Mouse (Mus musculus) neural tube, embryonic 13.5 days (tissue): ENCODE data around the gene Crygb. TPM values are rescaled to one million over a fixed set of nuclear protein-coding genes. Genes with fewer than 3 reads are reported as not detected.

Experiments
- ATAC-seq: fragments of 200-750 bp; cut with Nextera tagmentation; 2 replicates; pipeline ENCODE4 v1.8.0; 2017; ENCODE audit warnings: low read depth, mild to moderate bottlenecking, moderate TSS enrichment, moderate library complexity
- H3K27ac ChIP-seq: fragments of 300-500 bp; sonication (generic); replicated peaks from 2 replicates; pipeline ENCODE4 v1.5.1; 2015; ENCODE audit warnings: moderate library complexity, mild to moderate bottlenecking, inconsistent platforms
- H3K27me3 ChIP-seq: fragments of 300-500 bp; sonication (generic); 2 replicates; pipeline ENCODE4 v1.6.1; 2015; ENCODE audit warnings: mild to moderate bottlenecking, inconsistent platforms
- H3K36me3 ChIP-seq: fragments of 300-500 bp; sonication (generic); 2 replicates; pipeline ENCODE4 v1.6.1; 2015; ENCODE audit warnings: mild to moderate bottlenecking, inconsistent platforms
- H3K4me1 ChIP-seq: fragments of 300-500 bp; sonication (generic); replicated peaks from 2 replicates; pipeline ENCODE4 v1.6.1; 2015; ENCODE audit warnings: inconsistent platforms
- H3K4me2 ChIP-seq: fragments of 300-500 bp; sonication (generic); 2 replicates; pipeline ENCODE4 v1.6.1; 2015; ENCODE audit warnings: inconsistent platforms, mild to moderate bottlenecking, moderate library complexity
- H3K4me3 ChIP-seq: fragments of 300-500 bp; sonication (generic); 2 replicates; pipeline ENCODE4 v1.5.1; 2015; ENCODE audit warnings: mild to moderate bottlenecking, inconsistent platforms
- H3K9ac ChIP-seq: fragments of 300-500 bp; sonication (generic); 2 replicates; pipeline ENCODE4 v1.6.1; 2015; ENCODE audit warnings: moderate library complexity, mild to moderate bottlenecking, inconsistent platforms
- H3K9me3 ChIP-seq: fragments of 300-500 bp; sonication (generic); 2 replicates; pipeline ENCODE4 v1.6.1; 2016; ENCODE audit warnings: inconsistent platforms
- WGBS: fragments of 180-500 bp; shearing (Covaris S2); methylation state at CpG from one replicate; pipeline ENCODE4 v1.1.7; 2015; 5-methylcytosine and 5-hydroxymethylcytosine counted together
- polyA plus RNA-seq: library from polyadenylated mRNA; unstranded; fragments of >200 nt; fragmentation: Nextera tagmentation; extraction: Ambion mirVana; gene quantifications from 2 replicates; pipeline ENCODE4 v1.2.1, GENCODE M21; 2015

Crygb gene
- polyA plus RNA-seq, 1 experiment from 2014 or later: 0.77 TPM

DNA sequence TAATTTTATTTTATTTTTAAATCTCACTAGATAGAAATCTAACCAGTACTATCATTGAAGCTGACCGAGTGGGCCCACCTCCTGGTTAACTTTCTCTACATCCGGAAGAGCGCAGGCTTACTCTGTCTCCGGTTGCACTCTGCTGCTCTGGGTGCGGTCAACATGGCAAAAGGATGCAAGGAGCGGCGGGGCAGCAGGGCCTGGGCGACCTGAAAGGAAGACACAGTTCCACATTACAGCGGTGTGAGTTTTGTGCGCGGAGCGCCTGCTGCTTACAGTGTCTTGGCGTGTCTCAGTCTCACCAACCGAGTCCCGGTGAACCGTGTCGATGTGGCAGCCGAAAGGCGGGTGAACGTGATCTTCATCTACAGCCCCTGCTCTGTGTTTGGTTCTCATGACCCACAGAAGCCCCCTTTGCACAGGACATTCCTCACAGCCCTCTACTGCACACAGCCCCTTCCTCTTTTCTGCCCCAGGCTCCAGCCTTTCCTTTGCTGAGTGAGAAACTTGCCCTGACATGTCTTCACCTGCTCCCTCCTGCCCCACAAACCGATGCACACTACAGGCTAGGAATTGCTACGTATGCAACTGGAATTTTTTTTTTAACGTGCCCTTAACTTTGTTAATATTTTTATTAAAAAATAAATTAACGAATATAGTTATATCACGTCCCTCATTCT is 27.8 kb upstream of the Crygb start:
- WGBS: 76% methylated on average over 25 of the region's 25 CpGs
- no peak overlapping the region for H3K4me3 ChIP-seq
- no peaks in the 10 kb centered on the region for H3K36me3 ChIP-seq
- ATAC-seq: no peak
- H3K4me1 ChIP-seq: peaks cover 9% of the 10 kb centered on the region
- H3K27me3 ChIP-seq: no peaks in the 10 kb centered on the region
- H3K4me2 ChIP-seq: no peak overlapping the region
- no peak overlapping the region for H3K27ac ChIP-seq
- H3K9me3 ChIP-seq: no peaks in the 10 kb centered on the region
- no peak overlapping the region for H3K9ac ChIP-seq

DNA sequence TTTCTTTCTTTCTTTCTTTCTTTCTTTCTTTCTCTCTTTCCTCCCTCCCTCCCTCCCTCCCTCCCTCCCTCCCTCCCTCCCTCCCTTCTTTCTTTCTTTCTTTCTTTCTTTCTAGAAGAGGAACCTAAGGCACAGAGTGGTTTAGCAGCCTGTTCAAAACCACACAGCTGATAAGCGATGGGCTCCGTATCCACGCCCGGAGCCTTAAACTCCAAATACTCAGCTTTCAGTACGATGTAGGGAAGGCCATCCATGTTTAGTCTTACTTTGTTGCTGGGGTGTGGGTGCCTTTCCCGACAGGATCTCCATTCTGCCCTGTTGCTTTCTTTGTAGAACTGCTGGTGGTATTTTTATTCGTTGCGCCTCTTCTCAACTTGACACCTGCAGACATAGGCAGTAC is 27.1 kb upstream of the Crygb start:
- Histone ChIP-seq H3K9ac (no peak overlapping the region), H3K27ac (no peak overlapping the region), H3K4me3 (no peak overlapping the region), H3K4me1 (peaks cover 9% of the 10 kb centered on the region), H3K36me3 (no peaks in the 10 kb centered on the region), H3K9me3 (no peaks in the 10 kb centered on the region), H3K27me3 (no peaks in the 10 kb centered on the region), H3K4me2 (no peak overlapping the region)
- 94% methylated on average over 8 of the region's 8 CpGs for WGBS
- no peak for ATAC-seq

DNA sequence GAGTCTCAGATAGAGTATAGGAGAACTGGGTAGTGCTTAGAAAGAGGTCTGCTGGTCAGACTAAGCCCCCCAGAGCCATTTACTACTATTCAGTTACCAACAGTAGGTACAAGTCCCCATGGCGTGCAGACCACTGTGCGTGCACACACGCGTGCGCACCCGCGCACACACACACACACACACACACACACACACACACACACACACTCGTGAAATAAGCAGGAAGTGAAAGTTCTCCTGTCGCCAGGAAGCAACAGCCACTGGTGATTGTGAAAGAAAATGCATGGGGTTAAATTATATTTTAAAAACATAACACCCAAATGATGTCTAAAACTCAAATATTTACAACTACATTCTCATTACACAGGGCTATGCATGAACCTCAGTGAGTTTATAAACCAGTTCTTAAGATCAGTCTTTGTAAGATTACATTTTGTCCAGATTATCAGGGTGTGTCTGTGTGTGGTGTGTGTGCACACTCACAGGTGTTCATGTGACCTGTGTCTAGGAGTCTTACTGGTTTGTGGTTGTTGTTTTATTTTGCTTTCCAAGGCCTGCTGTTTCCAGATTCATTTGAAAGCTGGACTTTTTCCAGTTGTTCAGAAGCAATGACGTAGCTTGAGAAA is 25.7 kb upstream of the Crygb start:
- Histone ChIP-seq H3K4me1 (peaks cover 5% of the 10 kb centered on the region), H3K4me2 (no peak overlapping the region), H3K9me3 (no peaks in the 10 kb centered on the region), H3K27me3 (no peaks in the 10 kb centered on the region), H3K4me3 (no peak overlapping the region), H3K9ac (no peak overlapping the region), H3K36me3 (no peaks in the 10 kb centered on the region), H3K27ac (no peak overlapping the region)
- 88% methylated on average over 10 of the region's 10 CpGs for WGBS
- ATAC-seq: no peak

DNA sequence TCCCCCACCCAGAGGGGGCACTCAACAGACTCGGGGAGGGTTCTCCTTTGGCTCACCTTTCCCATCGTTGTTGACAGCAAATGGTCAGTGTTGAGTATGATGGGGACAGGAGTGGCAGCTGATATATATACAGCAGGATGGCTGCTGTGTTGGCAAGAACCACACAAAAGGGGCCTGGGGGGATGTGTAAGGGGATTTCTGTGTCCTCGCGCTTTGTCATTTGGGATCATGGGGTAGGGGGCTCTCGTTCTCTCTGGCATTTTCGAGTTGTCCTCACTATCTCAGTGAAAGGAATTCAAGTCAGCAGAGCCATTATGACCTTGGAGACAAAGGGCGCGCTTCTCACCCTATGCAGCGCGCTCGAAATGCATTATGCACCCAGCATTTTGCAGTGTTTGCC is 21.2 kb upstream of the Crygb start, which contains the start of gene Cryga:
Gene Cryga, minus strand, starts transcription at position 101 of the 400 bp plus-strand sequence.
- ATAC-seq: no peak
- H3K4me3 ChIP-seq: no peak within 1 kb of the TSS
- H3K9ac ChIP-seq: no peak within 1 kb of the TSS
- H3K4me2 ChIP-seq: no peak within 1 kb of the TSS
- H3K4me1 ChIP-seq: no peaks in the 10 kb centered on the region
- no peaks in the 10 kb centered on the region for H3K36me3 ChIP-seq
- no peaks in the 10 kb centered on the region for H3K27me3 ChIP-seq
- 83% methylated on average over 11 of the region's 11 CpGs for WGBS
- H3K9me3 ChIP-seq: no peaks in the 10 kb centered on the region
- H3K27ac ChIP-seq: no peak within 1 kb of the TSS

DNA sequence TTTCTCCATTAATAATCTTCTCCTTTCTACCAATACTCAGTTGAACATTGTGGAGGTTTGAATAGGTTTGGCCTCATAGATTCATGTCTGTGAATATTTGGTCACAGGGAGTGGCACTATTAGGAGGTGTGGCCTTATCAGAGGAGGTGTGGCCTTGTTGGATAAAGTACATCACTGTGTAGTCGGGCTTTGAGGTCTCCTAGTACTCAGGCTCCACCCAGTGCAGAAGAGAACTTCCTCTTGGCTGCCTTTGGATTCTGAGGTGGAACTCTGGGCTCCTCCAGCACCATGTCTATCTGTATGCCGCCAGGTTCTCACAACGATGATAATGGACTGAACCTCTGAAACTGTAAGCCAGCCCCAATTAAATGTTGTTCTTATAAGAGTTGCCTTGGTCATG is 14.9 kb upstream of the Crygb start:
- no peaks in the 10 kb centered on the region for H3K4me1 ChIP-seq
- H3K36me3 ChIP-seq: no peaks in the 10 kb centered on the region
- H3K27ac ChIP-seq: no peak overlapping the region
- ATAC-seq: no peak
- no peak overlapping the region for H3K4me2 ChIP-seq
- H3K4me3 ChIP-seq: no peak overlapping the region
- no peaks in the 10 kb centered on the region for H3K9me3 ChIP-seq
- H3K27me3 ChIP-seq: no peaks in the 10 kb centered on the region
- no peak overlapping the region for H3K9ac ChIP-seq
- 86% methylated on average over 3 of the region's 3 CpGs for WGBS

DNA sequence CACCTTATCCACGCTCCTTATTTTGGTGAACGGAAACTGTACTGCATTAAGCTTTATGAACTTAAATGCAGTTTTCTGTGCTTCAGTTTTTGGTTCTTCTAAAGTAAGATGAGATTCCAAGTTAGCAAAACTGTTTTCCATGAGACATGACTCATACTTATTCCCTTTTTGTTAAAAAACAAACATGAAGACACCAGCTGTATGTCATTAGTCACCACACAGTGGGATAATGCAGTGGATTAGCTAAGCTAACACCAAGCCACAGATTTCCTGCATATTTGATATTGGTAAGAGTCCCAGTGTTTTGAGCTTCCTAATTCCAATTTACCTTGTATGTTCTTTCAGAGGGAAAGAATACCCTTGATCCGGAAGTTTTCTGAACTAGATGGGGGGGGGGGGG is 9.5 kb upstream of the Crygb start:
- no peak for ATAC-seq
- no peaks in the 10 kb centered on the region for H3K27me3 ChIP-seq
- H3K9ac ChIP-seq: no peak overlapping the region
- H3K27ac ChIP-seq: no peak overlapping the region
- no peaks in the 10 kb centered on the region for H3K4me1 ChIP-seq
- 92% methylated on average over 3 of the region's 3 CpGs for WGBS
- H3K4me2 ChIP-seq: no peak overlapping the region
- H3K9me3 ChIP-seq: no peaks in the 10 kb centered on the region
- H3K36me3 ChIP-seq: no peaks in the 10 kb centered on the region
- no peak overlapping the region for H3K4me3 ChIP-seq

DNA sequence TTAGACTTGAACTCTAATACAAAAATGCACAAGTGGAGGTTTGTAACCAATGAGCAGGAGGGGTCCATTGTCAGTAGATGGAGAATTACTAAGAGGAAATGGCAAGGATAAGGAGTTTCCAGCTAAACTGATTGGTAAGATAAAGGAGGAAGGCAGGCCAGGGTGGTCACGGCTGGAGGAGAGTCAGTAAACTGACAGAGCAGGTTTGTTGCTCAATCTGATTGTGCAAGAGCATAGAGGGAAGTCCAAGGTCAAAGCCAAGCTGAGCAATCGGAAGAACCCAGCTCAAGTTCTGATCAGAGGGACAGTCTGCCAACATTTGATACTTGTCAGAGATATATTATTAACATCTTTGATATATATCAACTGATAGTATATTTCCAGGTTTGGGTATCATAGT is 8.3 kb upstream of the Crygb start:
- WGBS: 83% methylated on average over 2 of the region's 2 CpGs
- H3K9ac ChIP-seq: no peak overlapping the region
- H3K36me3 ChIP-seq: no peaks in the 10 kb centered on the region
- no peak overlapping the region for H3K4me3 ChIP-seq
- no peak overlapping the region for H3K4me2 ChIP-seq
- H3K9me3 ChIP-seq: no peaks in the 10 kb centered on the region
- no peaks in the 10 kb centered on the region for H3K27me3 ChIP-seq
- H3K4me1 ChIP-seq: no peaks in the 10 kb centered on the region
- no peak for ATAC-seq
- H3K27ac ChIP-seq: no peak overlapping the region

DNA sequence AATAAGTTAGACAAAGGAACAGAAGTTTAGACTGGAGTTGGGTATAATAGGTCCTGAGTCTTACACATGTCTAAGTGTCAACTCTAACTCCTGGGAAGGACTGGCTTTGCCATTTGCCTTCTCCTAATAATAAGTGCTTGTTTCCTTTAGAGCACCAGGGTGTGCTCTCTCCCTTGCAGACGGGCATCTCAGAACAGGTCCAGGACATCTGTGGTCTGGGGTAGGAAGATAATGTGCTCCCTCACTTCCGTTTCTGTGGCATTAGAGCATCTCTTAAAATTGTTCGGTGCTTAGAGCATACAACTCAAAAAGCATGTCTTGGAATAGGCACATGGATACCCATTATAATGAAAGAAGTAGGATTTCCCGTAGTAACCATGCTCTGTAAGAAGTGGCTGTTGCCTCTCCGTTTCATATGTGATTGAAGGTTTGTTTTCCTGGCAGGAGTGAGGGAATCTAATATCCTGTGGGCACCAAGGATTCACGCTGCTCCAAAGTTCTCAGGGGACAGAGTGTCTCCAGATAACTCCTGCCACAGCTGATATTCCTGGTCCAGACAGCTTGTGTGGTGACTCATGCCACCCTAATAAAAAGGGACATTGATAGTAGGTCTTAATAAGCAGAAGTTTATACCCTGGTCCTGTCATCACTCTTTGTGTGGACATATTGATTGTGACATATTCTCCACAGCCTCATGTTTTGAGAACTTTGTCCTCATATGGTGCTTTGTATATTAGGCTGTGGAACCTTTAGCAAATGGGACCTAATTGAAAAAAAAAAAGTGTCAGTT is 6.7 kb upstream of the Crygb start:
- no peak for ATAC-seq
- no peaks in the 10 kb centered on the region for H3K36me3 ChIP-seq
- no peaks in the 10 kb centered on the region for H3K27me3 ChIP-seq
- H3K4me2 ChIP-seq: no peak overlapping the region
- no peaks in the 10 kb centered on the region for H3K4me1 ChIP-seq
- no peak overlapping the region for H3K4me3 ChIP-seq
- no peak overlapping the region for H3K9ac ChIP-seq
- WGBS: 78% methylated on average over 6 of the region's 6 CpGs
- no peak overlapping the region for H3K27ac ChIP-seq
- no peaks in the 10 kb centered on the region for H3K9me3 ChIP-seq

DNA sequence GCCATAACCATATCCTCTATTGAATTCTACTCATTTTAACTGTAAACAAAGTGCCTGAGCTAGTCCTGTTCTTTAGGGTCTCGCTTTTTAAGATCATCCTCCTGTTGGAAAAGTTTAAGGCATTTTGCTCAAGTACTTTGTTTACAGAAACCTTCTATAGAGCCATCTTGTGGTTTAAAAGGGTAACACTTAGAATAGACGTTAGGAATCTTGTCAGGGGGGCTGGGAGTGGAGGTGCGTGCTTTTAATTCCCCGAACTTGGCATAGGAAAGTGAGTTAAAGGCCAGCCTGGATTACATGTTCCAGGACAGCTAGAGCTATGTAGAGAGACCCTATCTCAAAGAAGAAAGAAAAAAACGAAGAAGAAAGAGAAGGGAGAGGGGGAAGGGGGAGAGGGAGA is 6.5 kb downstream of the Crygb start:
- Histone ChIP-seq H3K4me2 (no peak overlapping the region), H3K9me3 (no peaks in the 10 kb centered on the region), H3K4me3 (no peak overlapping the region), H3K27me3 (no peaks in the 10 kb centered on the region), H3K9ac (no peak overlapping the region), H3K4me1 (no peaks in the 10 kb centered on the region), H3K27ac (no peak overlapping the region), H3K36me3 (no peaks in the 10 kb centered on the region)
- no peak for ATAC-seq
- WGBS: 31% methylated on average over 5 of the region's 5 CpGs

DNA sequence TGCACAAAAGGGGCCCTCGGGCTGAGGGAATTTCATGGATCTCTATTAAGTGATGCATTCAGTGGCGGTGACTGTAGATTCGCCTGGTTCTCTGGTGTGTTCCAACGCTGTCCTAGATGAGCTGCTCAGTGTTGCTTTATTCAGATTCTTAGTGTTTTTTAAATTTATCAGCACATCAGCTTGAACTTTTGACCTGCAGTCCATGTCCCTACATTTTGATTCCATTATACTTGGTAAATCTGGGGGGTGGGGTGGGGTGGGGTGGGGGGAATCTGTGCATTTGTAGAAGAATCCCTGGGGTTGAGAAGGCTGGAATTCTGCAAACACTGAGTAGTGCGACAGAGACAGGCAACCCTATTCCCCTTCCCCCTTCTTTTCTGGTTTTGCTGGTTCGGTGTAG is 8.5 kb downstream of the Crygb start, which contains the start of gene Crygc:
Gene Crygc, minus strand, starts transcription at position 101 of the 400 bp plus-strand sequence.
- no peak for ATAC-seq
- no peaks in the 10 kb centered on the region for H3K36me3 ChIP-seq
- H3K9ac ChIP-seq: no peak within 1 kb of the TSS
- H3K27ac ChIP-seq: no peak within 1 kb of the TSS
- H3K27me3 ChIP-seq: no peaks in the 10 kb centered on the region
- WGBS: 61% methylated on average over 6 of the region's 6 CpGs
- no peaks in the 10 kb centered on the region for H3K9me3 ChIP-seq
- H3K4me2 ChIP-seq: no peak within 1 kb of the TSS
- H3K4me1 ChIP-seq: no peaks in the 10 kb centered on the region
- no peak within 1 kb of the TSS for H3K4me3 ChIP-seq

DNA sequence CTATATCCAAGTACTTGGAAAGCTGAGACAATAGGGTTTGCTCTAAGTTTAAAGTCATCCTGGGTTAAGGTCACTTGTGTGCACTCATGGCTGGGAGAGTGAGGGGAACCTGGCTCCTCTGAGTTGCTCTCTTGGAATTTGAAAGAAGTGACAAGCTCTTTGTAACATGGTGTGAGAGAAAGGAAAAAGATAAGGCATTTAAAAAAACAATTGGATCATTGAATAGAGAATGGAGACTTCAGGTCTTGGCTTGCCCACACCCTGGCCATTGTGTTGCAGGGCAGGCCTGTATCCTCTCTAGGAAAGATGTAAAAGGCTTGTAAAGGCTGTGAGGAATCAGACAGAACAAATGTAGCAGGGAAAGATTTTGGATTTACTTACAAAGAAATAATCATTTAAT is 14.2 kb downstream of the Crygb start:
- Histone ChIP-seq H3K4me3 (no peak overlapping the region), H3K9ac (no peak overlapping the region), H3K4me1 (no peaks in the 10 kb centered on the region), H3K9me3 (no peaks in the 10 kb centered on the region), H3K36me3 (no peaks in the 10 kb centered on the region), H3K27me3 (no peaks in the 10 kb centered on the region), H3K4me2 (no peak overlapping the region), H3K27ac (no peak overlapping the region)
- no peak for ATAC-seq

DNA sequence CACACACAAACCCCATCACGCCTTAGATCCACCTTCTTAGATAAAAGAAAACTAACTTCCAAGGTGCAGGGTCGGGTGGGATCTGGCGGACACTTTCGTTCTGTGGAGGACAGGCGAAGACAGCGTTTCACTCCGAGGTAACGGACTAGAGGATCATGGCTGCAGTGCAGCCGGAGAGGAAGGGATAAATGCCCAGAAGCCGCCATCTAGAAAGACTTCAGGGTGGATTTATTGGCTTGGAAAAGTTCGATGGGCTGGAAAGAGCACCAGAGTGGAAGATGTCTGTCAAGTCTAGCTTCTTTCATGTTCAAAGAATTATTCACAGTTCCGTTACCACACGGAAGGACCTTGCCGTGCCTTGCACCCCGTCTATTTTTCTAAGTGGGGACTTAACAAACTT is 17.9 kb downstream of the Crygb start:
- Histone ChIP-seq H3K27me3 (no peaks in the 10 kb centered on the region), H3K4me3 (no peak overlapping the region), H3K4me1 (no peaks in the 10 kb centered on the region), H3K9me3 (no peaks in the 10 kb centered on the region), H3K27ac (no peak overlapping the region), H3K36me3 (no peaks in the 10 kb centered on the region), H3K4me2 (no peak overlapping the region), H3K9ac (no peak overlapping the region)
- no peak for ATAC-seq
- 65% methylated on average over 15 of the region's 15 CpGs for WGBS
